Mouse (Mus musculus) lung, adult 2 months (tissue): Measurements from ENCODE around the gene Olfr599.
"Not testable (repeated sequence)": the region's sequence is repeated elsewhere in the genome, so short reads cannot be mapped to it uniquely, and the experiment has no call there.

ENCODE experiments used
- CTCF ChIP-seq: fragments of 200-500 bp; IDR thresholded peaks from 2 replicates; pipeline ENCODE4 v1.5.1; 2011; ENCODE audit warnings: mild to moderate bottlenecking, low read length, control low read depth; ENCODE audit not compliant: insufficient read depth
- POLR2A ChIP-seq: fragments of 200-500 bp; IDR thresholded peaks from 2 replicates; pipeline ENCODE4 v1.6.1; 2011; ENCODE audit warnings: low read depth, mild to moderate bottlenecking, control low read depth, low read length, borderline replicate concordance; ENCODE audit errors: extremely low read depth

- not testable (repeated sequence) for TF ChIP-seq POLR2A, CTCF
Observed at GRCm38 (mm10) chr7:103316015-103316414, 19.7 kb upstream of the Olfr599 start, which contains the start of gene Olfr597.
